Mouse (Mus musculus) liver, adult 2 months (tissue): ENCODE data around the gene Diexf. TPM values are rescaled to one million over a fixed set of nuclear protein-coding genes. Genes with fewer than 3 reads are reported as not detected.

Experiments
- DNase-seq: peaks from one replicate; pipeline ENCODE4 v3.0.0-alpha.2; 2011; ENCODE audit warnings: low read depth, low spot score; ENCODE audit errors: extremely low read depth
- H3K27ac ChIP-seq: fragments of 200-500 bp; replicated peaks from 2 replicates; pipeline ENCODE4 v1.5.1; 2012; ENCODE audit warnings: low read depth, mild to moderate bottlenecking, control low read depth, inconsistent platforms, low read length; ENCODE audit not compliant: insufficient read depth
- H3K27me3 ChIP-seq: fragments of 200-500 bp; 2 replicates; pipeline ENCODE4 v1.6.1; 2012; ENCODE audit warnings: mild to moderate bottlenecking, moderate library complexity, low read length, inconsistent platforms; ENCODE audit not compliant: control insufficient read depth, insufficient read depth
- H3K36me3 ChIP-seq: fragments of 200-500 bp; 2 replicates; pipeline ENCODE4 v1.6.1; 2012; ENCODE audit warnings: low read length, inconsistent platforms; ENCODE audit not compliant: control insufficient read depth, insufficient read depth
- H3K4me1 ChIP-seq: fragments of 200-500 bp; 2 replicates; pipeline ENCODE4 v1.6.1; 2011; ENCODE audit warnings: low read length; ENCODE audit not compliant: control insufficient read depth, insufficient read depth
- H3K4me3 ChIP-seq: fragments of 200-500 bp; 2 replicates; pipeline ENCODE4 v1.5.1; 2011; ENCODE audit warnings: low read depth, mild to moderate bottlenecking, control low read depth, low read length, moderate library complexity; ENCODE audit not compliant: insufficient read depth
- H3K79me2 ChIP-seq: fragments of 200-500 bp; 2 replicates; pipeline ENCODE4 v1.6.1; 2012; ENCODE audit warnings: inconsistent platforms, mild to moderate bottlenecking, low read length, moderate library complexity; ENCODE audit not compliant: control insufficient read depth, insufficient read depth
- H3K9ac ChIP-seq: fragments of 200-500 bp; 2 replicates; pipeline ENCODE4 v1.6.1; 2012; ENCODE audit warnings: low read depth, mild to moderate bottlenecking, control low read depth, inconsistent platforms, low read length
- CTCF ChIP-seq: fragments of 200-500 bp; IDR thresholded peaks from 2 replicates; pipeline ENCODE4 v1.5.1; 2011; ENCODE audit warnings: low read depth, low read length, control low read depth
- POLR2A ChIP-seq: fragments of 200-500 bp; IDR thresholded peaks from 2 replicates; pipeline ENCODE4 v1.6.1; 2011; ENCODE audit warnings: low read length, control low read depth; ENCODE audit not compliant: insufficient read depth; ENCODE audit errors: extremely low read depth
- WGBS: fragments of 180-500 bp; shearing (Covaris S2); methylation state at CpG from one replicate; pipeline ENCODE4 v1.1.7; 2018; 5-methylcytosine and 5-hydroxymethylcytosine counted together
- polyA plus RNA-seq: library from polyadenylated mRNA; depleted of rRNA; stranded (reverse); fragments of >200 nt; gene quantifications from 2 replicates; pipeline ENCODE4 v1.2.3, GENCODE M21; 2012; rRNA removed
- total RNA-seq: library from RNA; depleted of rRNA; stranded (reverse); fragments of >200 nt; gene quantifications from 2 replicates; pipeline ENCODE4 v1.2.3, GENCODE M21; 2014; rRNA removed

Diexf gene
- total and polyA plus RNA-seq, 2 experiments: 5.2 to 11.0 TPM

GRCm38 (mm10) chr1:193059596-193059995, 70.5 kb downstream of the Diexf start:
- 75% methylated on average over 5 of the region's 5 CpGs for WGBS
- Histone ChIP-seq H3K27me3 (no peaks in the 10 kb centered on the region), H3K36me3 (no peaks in the 10 kb centered on the region), H3K4me3 (no peak overlapping the region), H3K79me2 (no peaks in the 10 kb centered on the region), H3K4me1 (no peaks in the 10 kb centered on the region), H3K27ac (no peak overlapping the region), H3K9ac (no peak overlapping the region)
- DNase-seq: no peak
- no peak for TF ChIP-seq POLR2A
- no peak for TF ChIP-seq CTCF

- Histone ChIP-seq H3K27me3 (no peaks in the 10 kb centered on the region), H3K36me3 (no peaks in the 10 kb centered on the region), H3K4me3 (no peak overlapping the region), H3K27ac (no peak overlapping the region), H3K4me1 (no peaks in the 10 kb centered on the region), H3K79me2 (no peaks in the 10 kb centered on the region), H3K9ac (no peak overlapping the region)
- TF ChIP-seq POLR2A: no peak
- no peak for TF ChIP-seq CTCF
- DNase-seq: no peak
- WGBS: 77% methylated on average over 5 of the region's 5 CpGs
Observed at GRCm38 (mm10) chr1:193054401-193054800, 75.7 kb downstream of the Diexf start.

GRCm38 (mm10) chr1:193053065-193053464, 77.0 kb downstream of the Diexf start:
- H3K4me3 ChIP-seq: no peak overlapping the region
- no peaks in the 10 kb centered on the region for H3K36me3 ChIP-seq
- WGBS: 76% methylated on average over 5 of the region's 5 CpGs
- no peak overlapping the region for H3K27ac ChIP-seq
- H3K4me1 ChIP-seq: no peaks in the 10 kb centered on the region
- no peaks in the 10 kb centered on the region for H3K27me3 ChIP-seq
- DNase-seq: no peak
- no peak overlapping the region for H3K9ac ChIP-seq
- TF ChIP-seq POLR2A (no peak), CTCF (no peak)
- no peaks in the 10 kb centered on the region for H3K79me2 ChIP-seq

DNA sequence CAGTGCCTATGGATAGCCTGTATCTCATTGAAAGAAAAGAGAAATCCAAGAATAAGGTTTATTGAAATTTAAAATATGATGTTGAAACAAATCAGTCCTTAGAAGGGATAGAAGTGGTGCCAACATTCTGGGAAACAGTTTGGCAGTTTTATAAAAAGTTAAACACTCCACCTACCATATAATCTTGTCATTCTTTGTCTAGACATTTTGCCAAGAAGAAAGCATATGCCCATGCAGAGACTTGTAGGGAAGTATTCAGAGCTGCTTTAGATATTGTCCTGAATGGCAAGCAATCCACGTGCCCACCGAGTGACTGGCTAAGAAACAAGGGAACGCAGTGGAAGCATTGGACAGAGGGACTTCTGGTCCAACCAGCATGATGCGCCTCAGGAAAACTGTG, 82.5 kb downstream of the Diexf start:
- 90% methylated on average over 4 of the region's 4 CpGs for WGBS
- no peak overlapping the region for H3K9ac ChIP-seq
- no peak for DNase-seq
- no peak overlapping the region for H3K4me3 ChIP-seq
- H3K27me3 ChIP-seq: no peaks in the 10 kb centered on the region
- H3K27ac ChIP-seq: no peak overlapping the region
- no peaks in the 10 kb centered on the region for H3K36me3 ChIP-seq
- no peaks in the 10 kb centered on the region for H3K4me1 ChIP-seq
- no peaks in the 10 kb centered on the region for H3K79me2 ChIP-seq
- TF ChIP-seq POLR2A (no peak), CTCF (no peak)

GRCm38 (mm10) chr1:193042760-193043295, 87.2 kb downstream of the Diexf start:
- TF ChIP-seq POLR2A (no peak), CTCF (no peak)
- Histone ChIP-seq H3K79me2 (no peaks in the 10 kb centered on the region), H3K36me3 (no peaks in the 10 kb centered on the region), H3K4me3 (no peak overlapping the region), H3K27me3 (no peaks in the 10 kb centered on the region), H3K9ac (no peak overlapping the region), H3K27ac (no peak overlapping the region), H3K4me1 (no peaks in the 10 kb centered on the region)
- DNase-seq: no peak
- 72% methylated on average over 3 of the region's 3 CpGs for WGBS

Other genes starting within 250 kb of the Diexf start
- gene Syt14, start 94.5 kb downstream of the Diexf start, total RNA-seq: under 0.01 and 0.20 TPM in 2 replicates
- not detected in 2 replicates for gene Syt14, start 94.5 kb downstream of the Diexf start, polyA plus RNA-seq
- gene Irf6, start 22.8 kb upstream of the Diexf start, total RNA-seq: 33.4 and 38.0 TPM in 2 replicates
- 42.5 and 56.0 TPM in 2 replicates for gene Irf6, start 22.8 kb upstream of the Diexf start, polyA plus RNA-seq
- gene A130010J15Rik, start 37.8 kb upstream of the Diexf start, total RNA-seq: 8.1 and 8.7 TPM in 2 replicates
- 2.7 and 3.5 TPM in 2 replicates for gene A130010J15Rik, start 37.8 kb upstream of the Diexf start, polyA plus RNA-seq
- gene Traf3ip3, start 71.4 kb upstream of the Diexf start, total RNA-seq: 0.65 and 0.67 TPM in 2 replicates
- 0.21 and 0.88 TPM in 2 replicates for gene Traf3ip3, start 71.4 kb upstream of the Diexf start, polyA plus RNA-seq
- gene Lamb3, start 77.4 kb upstream of the Diexf start, total RNA-seq: 1.7 and 2.0 TPM in 2 replicates
- 1.6 and 2.4 TPM in 2 replicates for gene Lamb3, start 77.4 kb upstream of the Diexf start, polyA plus RNA-seq
- gene Hsd11b1, start 133.8 kb upstream of the Diexf start, total RNA-seq: 807 and 1,077 TPM in 2 replicates
- gene Hsd11b1, start 133.8 kb upstream of the Diexf start, polyA plus RNA-seq: 826 and 1,028 TPM in 2 replicates
- gene G0s2, start 142.9 kb upstream of the Diexf start, total RNA-seq: 78.0 and 106 TPM in 2 replicates
- gene G0s2, start 142.9 kb upstream of the Diexf start, polyA plus RNA-seq: 179 and 444 TPM in 2 replicates
- gene Camk1g, start 240.0 kb upstream of the Diexf start, total RNA-seq: not detected in 2 replicates
- not detected in 2 replicates for gene Camk1g, start 240.0 kb upstream of the Diexf start, polyA plus RNA-seq